Mouse (Mus musculus) stomach, embryonic 15.5 days (tissue): ENCODE results near the gene Asic4. TPM values are rescaled to one million over a fixed set of nuclear protein-coding genes. Genes with fewer than 3 reads are reported as not detected.

Experiments used
- ATAC-seq: fragments of 200-750 bp; cut with Nextera tagmentation; 2 replicates; pipeline ENCODE4 v1.8.0; 2017; ENCODE audit warnings: low read depth, moderate number of reproducible peaks, moderate TSS enrichment; ENCODE audit not compliant: insufficient read depth, low FRiP score
- H3K27ac ChIP-seq: fragments of 300-500 bp; sonication (generic); 2 replicates; pipeline ENCODE4 v1.5.1; 2015; ENCODE audit warnings: mild to moderate bottlenecking, inconsistent platforms
- H3K27me3 ChIP-seq: fragments of 300-500 bp; sonication (generic); replicated peaks from 2 replicates; pipeline ENCODE4 v1.6.1; 2015; ENCODE audit warnings: inconsistent platforms
- H3K36me3 ChIP-seq: fragments of 300-500 bp; sonication (generic); 2 replicates; pipeline ENCODE4 v1.6.1; 2015; ENCODE audit warnings: inconsistent platforms
- H3K4me1 ChIP-seq: fragments of 300-500 bp; sonication (generic); 2 replicates; pipeline ENCODE4 v1.6.1; 2015; ENCODE audit warnings: inconsistent platforms
- H3K4me2 ChIP-seq: fragments of 300-500 bp; sonication (generic); 2 replicates; pipeline ENCODE4 v1.6.1; 2015; ENCODE audit warnings: mild to moderate bottlenecking, inconsistent platforms
- H3K4me3 ChIP-seq: fragments of 300-500 bp; sonication (generic); replicated peaks from 2 replicates; pipeline ENCODE4 v1.5.1; 2015; ENCODE audit warnings: inconsistent platforms
- H3K9ac ChIP-seq: fragments of 300-500 bp; sonication (generic); 2 replicates; pipeline ENCODE4 v1.6.1; 2015; ENCODE audit warnings: inconsistent platforms
- H3K9me3 ChIP-seq: fragments of 300-500 bp; sonication (generic); 2 replicates; pipeline ENCODE4 v1.6.1; 2016; ENCODE audit warnings: inconsistent platforms
- whole genome bisulfite sequencing: fragments of 180-500 bp; shearing (Covaris S2); methylation state at CpG from one replicate; pipeline ENCODE4 v1.1.7; 2015; 5-methylcytosine and 5-hydroxymethylcytosine counted together
- polyA plus RNA-seq: library from polyadenylated mRNA; unstranded; fragments of >200 nt; fragmentation: Nextera tagmentation; extraction: Ambion mirVana; gene quantifications from 2 replicates; pipeline ENCODE4 v1.2.1, GENCODE M21; 2015

Asic4 gene
- polyA plus RNA-seq, 1 experiment from 2014 or later, result 2.1 TPM

DNA sequence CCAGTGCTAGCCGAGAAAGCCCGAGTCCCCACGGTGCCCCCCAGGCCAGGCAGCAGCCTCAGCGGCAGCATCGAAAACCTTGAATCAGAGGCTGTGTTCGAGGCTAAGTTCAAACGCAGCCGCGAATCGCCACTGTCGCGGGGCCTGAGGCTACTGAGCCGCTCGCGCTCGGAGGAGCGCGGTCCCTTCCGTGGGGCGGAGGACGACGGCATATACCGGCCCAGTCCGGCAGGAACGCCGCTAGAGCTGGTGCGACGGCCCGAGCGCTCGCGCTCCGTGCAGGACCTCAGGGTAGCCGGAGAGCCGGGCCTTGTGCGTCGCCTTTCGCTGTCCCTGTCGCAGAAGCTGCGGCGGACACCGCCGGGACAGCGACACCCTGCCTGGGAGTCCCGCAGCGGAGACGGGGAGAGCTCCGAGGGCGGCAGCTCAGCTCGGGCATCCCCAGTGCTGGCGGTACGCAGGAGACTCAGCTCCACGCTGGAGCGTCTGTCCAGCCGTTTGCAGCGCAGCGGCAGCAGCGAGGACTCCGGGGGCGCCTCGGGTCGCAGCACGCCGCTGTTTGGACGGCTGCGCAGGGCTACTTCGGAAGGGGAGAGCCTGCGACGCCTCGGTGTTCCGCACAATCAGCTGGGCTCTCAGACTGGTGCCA, 27.3 kb upstream of the Asic4 start:
- Histone ChIP-seq H3K27ac (no peak overlapping the region), H3K9ac (no peak overlapping the region), H3K9me3 (no peaks in the 10 kb centered on the region), H3K4me1 (peaks cover 18% of the 10 kb centered on the region; the same call in 1 of the 2 replicates), H3K27me3 (peaks cover 41% of the 10 kb centered on the region), H3K4me3 (peak overlapping the region; percentile 29), H3K4me2 (peak overlapping the region; percentile 63), H3K36me3 (0 out of 2 replicates have a peak, but pooled peaks cover 3% of the 10 kb centered on the region)
- 6% methylated on average over 71 of the region's 71 CpGs for WGBS
- no peak for ATAC-seq

DNA sequence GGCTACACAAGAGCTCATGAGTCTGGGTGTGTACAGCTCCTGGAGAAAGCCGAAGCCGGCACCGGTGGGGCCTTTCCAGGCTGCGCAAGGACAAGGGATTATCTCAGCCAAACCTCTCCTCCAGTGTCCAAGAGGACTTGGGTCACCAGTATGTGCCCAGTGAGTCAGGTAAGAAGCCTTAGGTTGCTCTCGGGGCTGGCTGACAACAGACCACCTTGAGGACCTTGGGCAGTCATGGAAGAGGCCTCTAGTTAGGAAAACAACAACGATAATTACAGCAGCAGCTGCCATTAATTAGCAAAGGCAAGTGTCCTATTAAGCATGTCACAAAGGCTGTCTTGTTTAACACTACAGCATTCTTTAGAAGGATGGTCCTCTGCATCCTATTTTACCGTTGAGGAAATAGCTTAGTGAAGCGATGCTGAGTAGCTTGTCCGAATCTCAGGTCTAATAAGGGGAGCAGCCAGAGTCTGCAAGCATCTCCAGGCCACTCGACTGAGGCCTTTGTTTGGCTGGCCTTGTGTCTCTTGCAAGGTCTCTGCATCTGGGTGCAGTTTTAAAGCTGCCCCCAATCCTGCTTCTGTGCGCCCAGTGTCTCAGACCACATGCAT, 26.4 kb upstream of the Asic4 start:
- no peak for ATAC-seq
- Histone ChIP-seq H3K27me3 (peaks cover 41% of the 10 kb centered on the region), H3K27ac (no peak overlapping the region), H3K4me2 (no peak overlapping the region), H3K9me3 (no peaks in the 10 kb centered on the region), H3K4me3 (no peak overlapping the region), H3K9ac (no peak overlapping the region), H3K36me3 (0 out of 2 replicates have a peak, but pooled peaks cover 3% of the 10 kb centered on the region), H3K4me1 (peaks cover 18% of the 10 kb centered on the region; the same call in 1 of the 2 replicates)
- WGBS, result 79% methylated on average over 11 of the region's 11 CpGs

DNA sequence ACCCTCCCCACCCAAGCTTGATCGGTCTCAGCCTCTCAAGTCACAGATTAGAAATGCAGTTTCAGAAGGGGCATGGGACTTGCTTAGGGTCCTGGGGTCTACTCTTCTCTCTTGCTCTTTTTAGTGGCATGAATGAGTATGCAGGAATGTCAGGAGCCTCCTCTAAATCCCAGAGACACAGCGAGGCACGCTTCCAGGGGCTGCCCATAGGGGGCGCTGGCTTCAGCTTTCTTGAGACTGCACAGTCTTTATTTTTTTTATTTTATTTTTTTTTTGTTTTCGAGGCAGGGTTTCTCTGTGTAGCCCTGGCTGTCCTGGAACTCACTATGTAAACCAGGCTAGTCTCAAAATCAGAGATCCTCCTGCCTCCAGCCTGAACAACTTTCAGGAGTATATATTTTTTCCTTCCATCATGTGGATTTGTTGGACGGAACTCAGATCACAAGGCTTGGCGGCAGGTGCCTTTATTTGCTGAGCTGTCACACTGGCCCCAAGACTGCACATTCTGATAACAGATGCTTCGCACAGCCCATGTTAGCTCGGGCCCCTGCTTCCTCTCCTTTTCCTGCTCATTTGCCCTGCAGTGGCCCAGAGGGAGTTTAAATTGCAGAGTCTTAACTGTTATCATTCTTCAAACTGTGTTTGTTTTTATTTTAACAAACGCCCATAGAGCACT, 24.3 kb upstream of the Asic4 start:
- no peak overlapping the region for H3K27ac ChIP-seq
- H3K9me3 ChIP-seq, result no peaks in the 10 kb centered on the region
- no peak for ATAC-seq
- peaks cover 36% of the 10 kb centered on the region for H3K27me3 ChIP-seq
- H3K4me3 ChIP-seq, result no peak overlapping the region
- peaks cover 18% of the 10 kb centered on the region; the same call in 1 of the 2 replicates for H3K4me1 ChIP-seq
- H3K9ac ChIP-seq, result no peak overlapping the region
- WGBS, result 31% methylated on average over 10 of the region's 10 CpGs
- H3K4me2 ChIP-seq, result no peak overlapping the region
- 0 out of 2 replicates have a peak, but pooled peaks cover 1% of the 10 kb centered on the region for H3K36me3 ChIP-seq

DNA sequence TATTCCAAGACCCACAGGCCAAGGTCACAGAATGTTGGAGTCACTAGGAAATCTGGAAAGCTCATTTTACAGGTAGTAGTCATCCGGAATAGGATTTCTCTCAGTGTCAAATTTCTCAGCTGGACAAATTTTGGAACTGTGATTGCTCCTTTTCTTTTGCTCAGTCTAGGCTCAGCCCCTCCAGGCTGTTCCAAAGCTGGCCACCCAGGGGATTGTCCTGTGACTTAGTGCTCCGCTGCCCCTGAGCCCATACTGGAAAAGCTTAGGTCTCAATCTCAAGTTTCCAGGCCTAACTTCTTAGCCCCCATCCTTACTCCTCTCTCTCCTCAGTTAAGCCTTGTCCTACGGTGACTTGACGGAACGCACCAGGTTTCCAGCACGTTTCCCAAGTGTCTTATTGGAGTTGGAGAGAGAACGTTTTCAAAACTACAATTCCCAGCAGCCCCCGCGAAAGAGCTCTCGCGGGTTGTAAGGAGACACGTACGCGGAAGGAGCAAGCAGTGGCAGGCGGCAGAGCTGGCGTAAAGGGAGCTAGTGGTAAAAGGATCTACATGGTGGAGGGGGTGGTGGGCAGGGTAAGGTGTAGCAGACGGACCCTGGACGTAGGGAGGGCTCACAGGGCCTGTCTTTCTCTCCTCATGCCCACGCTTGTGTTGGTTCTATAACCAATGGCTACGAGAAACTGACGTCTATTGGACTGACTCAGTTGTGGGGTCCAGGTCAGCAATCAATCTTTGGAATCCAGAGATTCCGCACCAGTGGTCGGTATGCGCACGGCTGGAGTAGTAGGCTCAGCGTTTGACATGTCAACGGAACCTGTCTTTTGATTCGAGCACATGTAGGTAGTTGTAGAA, 14.5 kb upstream of the Asic4 start, which contains the start of gene Gmppa:
Gene Gmppa (plus strand): TSS at position 456 of the 854 bp plus-strand sequence.
- peak; percentile 74 for ATAC-seq
- Histone ChIP-seq H3K9me3 (no peaks in the 10 kb centered on the region), H3K4me2 (peak within 1 kb of the TSS; percentile 70), H3K9ac (peak within 1 kb of the TSS; percentile 73), H3K27ac (peak within 1 kb of the TSS; percentile 64; the same call in 1 of the 2 replicates), H3K4me3 (peak within 1 kb of the TSS; percentile 68), H3K27me3 (no peaks in the 10 kb centered on the region), H3K4me1 (peaks cover 15% of the 10 kb centered on the region), H3K36me3 (peaks cover 11% of the 10 kb centered on the region; the same call in 1 of the 2 replicates)
- 6% methylated on average over 28 of the region's 28 CpGs for WGBS

DNA sequence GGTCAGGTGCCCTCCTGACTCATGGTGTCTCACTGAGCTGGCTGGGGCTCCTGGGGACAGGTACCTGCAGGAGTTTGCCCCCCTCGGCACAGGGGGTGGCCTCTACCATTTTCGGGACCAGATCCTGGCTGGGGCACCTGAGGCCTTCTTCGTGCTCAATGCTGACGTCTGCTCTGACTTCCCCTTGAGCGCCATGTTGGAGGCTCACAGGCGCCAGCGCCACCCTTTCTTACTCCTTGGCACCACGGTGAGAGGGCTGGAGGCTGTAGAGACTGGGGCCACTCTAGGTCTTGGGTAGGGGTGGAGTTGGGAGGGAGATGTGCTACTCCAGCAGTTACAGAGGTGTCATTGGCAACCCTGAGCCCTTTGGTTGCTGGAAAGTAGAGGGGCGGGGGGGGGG, 11.5 kb upstream of the Asic4 start:
- Histone ChIP-seq H3K4me3 (no peak overlapping the region), H3K4me1 (peaks cover 15% of the 10 kb centered on the region), H3K4me2 (no peak overlapping the region), H3K9me3 (no peaks in the 10 kb centered on the region), H3K27ac (no peak overlapping the region), H3K36me3 (peaks cover 11% of the 10 kb centered on the region), H3K27me3 (no peaks in the 10 kb centered on the region), H3K9ac (no peak overlapping the region)
- no peak for ATAC-seq
- 76% methylated on average over 8 of the region's 9 CpGs for WGBS

DNA sequence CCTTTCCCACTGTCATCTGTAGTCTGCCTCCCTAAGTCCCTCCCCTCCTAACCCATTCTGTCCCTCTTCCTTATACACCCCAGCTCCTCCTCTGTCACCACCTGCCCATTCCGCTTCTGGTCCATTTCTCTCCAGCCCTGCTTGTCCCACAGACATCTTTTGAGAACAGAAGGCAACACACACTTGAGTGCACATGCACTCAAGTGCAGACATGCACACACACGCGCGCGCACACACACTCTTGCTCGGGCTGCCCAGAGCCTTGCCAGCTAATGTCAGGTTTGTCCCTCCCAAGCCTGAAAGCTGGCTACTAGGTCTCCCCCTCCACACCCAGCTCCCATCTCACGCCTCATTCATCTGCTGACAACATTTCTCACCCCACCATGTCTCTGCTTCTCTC, 9.6 kb upstream of the Asic4 start:
- H3K9me3 ChIP-seq, result no peaks in the 10 kb centered on the region
- ATAC-seq, result no peak
- no peak overlapping the region for H3K4me3 ChIP-seq
- H3K9ac ChIP-seq, result no peak overlapping the region
- peaks cover 22% of the 10 kb centered on the region for H3K4me1 ChIP-seq
- no peak overlapping the region for H3K27ac ChIP-seq
- H3K36me3 ChIP-seq, result peaks cover 11% of the 10 kb centered on the region
- no peak overlapping the region for H3K4me2 ChIP-seq
- whole genome bisulfite sequencing, result 97% methylated on average over 7 of the region's 7 CpGs
- H3K27me3 ChIP-seq, result 0 out of 2 replicates have a peak, but pooled peaks cover 6% of the 10 kb centered on the region

DNA sequence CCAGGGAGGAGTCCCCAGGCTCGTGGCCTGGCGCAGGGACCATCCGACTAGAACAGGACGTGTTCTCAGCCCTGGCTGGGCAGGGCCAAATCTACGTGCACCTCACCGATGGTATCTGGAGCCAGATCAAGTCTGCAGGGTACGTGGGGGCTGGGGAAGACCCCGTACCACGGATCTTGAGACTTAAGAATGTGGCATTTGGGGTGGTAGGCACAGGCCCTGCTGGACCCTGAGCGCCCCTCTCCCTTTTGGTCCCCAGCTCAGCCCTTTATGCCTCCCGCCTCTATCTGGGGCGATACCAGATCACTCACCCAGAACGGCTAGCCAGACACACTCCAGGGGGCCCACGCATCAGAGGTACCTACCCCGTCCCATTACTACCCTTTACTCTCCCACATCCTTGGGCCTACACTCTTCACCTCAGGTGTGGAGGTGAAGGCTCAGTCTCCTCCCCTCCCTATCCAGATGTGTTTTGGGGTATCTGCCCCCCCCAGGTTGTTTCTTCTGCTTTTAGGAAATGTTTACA, 8.7 kb upstream of the Asic4 start:
- no peak for ATAC-seq
- Histone ChIP-seq H3K4me3 (no peak overlapping the region), H3K4me1 (peaks cover 27% of the 10 kb centered on the region), H3K27me3 (0 out of 2 replicates have a peak, but pooled peaks cover 7% of the 10 kb centered on the region), H3K4me2 (no peak overlapping the region), H3K9ac (no peak overlapping the region), H3K9me3 (no peaks in the 10 kb centered on the region), H3K27ac (no peak overlapping the region), H3K36me3 (peaks cover 11% of the 10 kb centered on the region)
- WGBS, result 89% methylated on average over 15 of the region's 15 CpGs

DNA sequence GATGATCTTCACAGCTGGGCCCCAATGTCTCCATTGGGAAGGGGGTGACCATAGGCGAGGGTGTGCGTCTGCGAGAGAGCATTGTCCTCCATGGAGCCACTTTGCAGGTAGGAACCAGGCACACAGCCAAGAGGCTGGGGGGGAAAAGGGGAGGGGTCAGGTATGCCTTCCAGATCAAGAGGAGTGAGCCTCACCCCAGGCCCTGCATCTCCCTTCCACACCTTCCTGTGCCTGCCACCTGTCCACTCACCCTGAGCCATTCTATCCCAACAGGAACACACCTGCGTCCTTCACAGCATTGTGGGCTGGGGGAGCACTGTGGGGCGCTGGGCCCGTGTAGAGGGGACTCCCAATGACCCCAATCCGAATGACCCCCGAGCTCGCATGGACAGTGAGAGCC, 8.1 kb upstream of the Asic4 start:
- ATAC-seq, result no peak
- WGBS, result 85% methylated on average over 9 of the region's 9 CpGs
- Histone ChIP-seq H3K36me3 (peaks cover 11% of the 10 kb centered on the region), H3K27me3 (peaks cover 12% of the 10 kb centered on the region), H3K4me2 (no peak overlapping the region), H3K9ac (no peak overlapping the region), H3K4me1 (peaks cover 27% of the 10 kb centered on the region), H3K9me3 (no peaks in the 10 kb centered on the region), H3K4me3 (no peak overlapping the region), H3K27ac (no peak overlapping the region)

DNA sequence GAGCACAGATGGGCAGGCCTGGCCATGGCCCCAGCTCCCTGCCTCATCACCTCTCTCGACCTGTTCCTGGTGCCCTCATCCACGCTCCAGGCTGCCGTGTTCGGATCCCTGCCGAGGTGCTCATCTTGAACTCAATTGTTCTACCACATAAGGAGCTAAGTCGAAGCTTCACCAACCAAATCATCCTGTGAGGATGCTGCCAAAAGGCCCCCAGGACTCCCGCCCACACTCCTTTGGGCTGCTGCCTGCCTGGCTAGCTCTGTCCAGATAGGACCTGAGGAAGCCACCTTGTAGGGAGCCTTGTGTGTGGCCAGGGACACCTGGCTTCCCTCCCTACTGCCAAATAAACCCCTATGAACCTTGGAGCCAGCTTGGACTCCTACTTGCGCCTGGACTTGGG, 7.4 kb upstream of the Asic4 start:
- no peaks in the 10 kb centered on the region for H3K9me3 ChIP-seq
- H3K4me1 ChIP-seq, result peaks cover 32% of the 10 kb centered on the region
- ATAC-seq, result no peak
- H3K27me3 ChIP-seq, result peaks cover 18% of the 10 kb centered on the region
- no peak overlapping the region for H3K4me2 ChIP-seq
- no peak overlapping the region for H3K4me3 ChIP-seq
- H3K9ac ChIP-seq, result no peak overlapping the region
- peaks cover 10% of the 10 kb centered on the region for H3K36me3 ChIP-seq
- WGBS, result 60% methylated on average over 8 of the region's 8 CpGs
- H3K27ac ChIP-seq, result no peak overlapping the region

DNA sequence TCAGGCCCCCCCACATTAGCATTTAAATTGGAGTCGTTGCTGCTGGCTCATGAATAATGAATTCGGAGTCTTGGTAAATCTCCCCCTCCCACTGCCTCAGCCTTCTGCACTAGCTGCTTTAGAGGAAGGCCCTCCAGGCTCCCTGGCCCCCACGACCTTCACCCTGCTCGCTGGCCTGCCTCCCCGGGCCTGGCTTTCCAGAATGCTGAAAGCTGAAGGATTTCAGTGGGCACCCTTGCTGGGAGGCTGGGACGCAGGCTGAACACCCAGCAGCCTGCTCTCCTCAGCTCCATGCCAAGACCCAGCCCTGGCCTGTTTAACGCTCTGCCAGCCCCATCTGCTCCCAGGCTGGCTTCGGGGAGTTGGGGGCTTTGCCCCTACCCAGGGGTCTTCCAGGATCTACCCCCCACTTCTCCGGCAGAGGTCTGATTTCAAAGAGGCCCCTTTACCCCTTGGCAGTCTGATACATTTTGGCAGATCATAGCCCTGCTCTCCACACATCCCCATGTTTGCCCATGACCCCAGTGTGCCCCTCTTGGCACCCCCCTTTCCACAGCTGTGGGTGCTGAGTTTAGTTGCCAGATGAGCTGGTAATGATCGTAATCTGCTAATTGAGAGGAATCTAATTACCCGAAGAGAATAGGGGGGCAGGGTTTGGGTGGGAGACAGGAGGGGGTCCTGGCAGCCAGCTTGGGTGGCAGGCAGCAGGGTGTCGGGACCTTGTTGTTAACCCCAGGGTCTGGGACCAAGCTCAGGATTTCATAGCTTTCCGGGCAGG, 6.8 kb upstream of the Asic4 start:
- no peak overlapping the region for H3K27ac ChIP-seq
- ATAC-seq, result no peak
- H3K4me3 ChIP-seq, result no peak overlapping the region
- WGBS, result 45% methylated on average over 13 of the region's 13 CpGs
- H3K9me3 ChIP-seq, result no peaks in the 10 kb centered on the region
- peaks cover 23% of the 10 kb centered on the region for H3K27me3 ChIP-seq
- H3K4me2 ChIP-seq, result no peak overlapping the region
- peaks cover 6% of the 10 kb centered on the region for H3K36me3 ChIP-seq
- no peak overlapping the region for H3K9ac ChIP-seq
- H3K4me1 ChIP-seq, result peaks cover 37% of the 10 kb centered on the region

DNA sequence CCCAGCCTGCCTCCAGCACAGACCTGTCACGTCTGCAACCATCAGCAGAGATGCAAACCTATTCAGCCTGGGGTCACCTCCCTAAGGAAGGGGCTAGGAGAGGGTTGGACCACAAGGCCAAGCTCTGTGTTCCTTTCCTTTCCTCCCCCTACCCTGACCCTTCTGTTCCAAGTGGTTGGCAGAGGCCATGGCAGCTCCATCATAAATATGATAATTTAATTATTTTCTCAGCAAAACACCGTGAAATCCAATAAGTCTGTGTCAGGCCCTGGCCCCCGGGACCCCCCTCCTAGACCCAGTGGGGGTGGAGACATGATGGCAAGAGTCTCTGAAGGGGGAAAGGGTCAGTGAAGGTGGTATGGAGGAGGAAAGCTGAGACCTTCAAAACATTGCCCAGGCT, 6.0 kb upstream of the Asic4 start:
- no peak for ATAC-seq
- H3K4me3 ChIP-seq, result no peak overlapping the region
- no peak overlapping the region for H3K27ac ChIP-seq
- peaks cover 30% of the 10 kb centered on the region for H3K27me3 ChIP-seq
- 53% methylated on average over 3 of the region's 3 CpGs for WGBS
- peaks cover 40% of the 10 kb centered on the region for H3K4me1 ChIP-seq
- H3K36me3 ChIP-seq, result peaks cover 6% of the 10 kb centered on the region
- no peak overlapping the region for H3K4me2 ChIP-seq
- H3K9me3 ChIP-seq, result no peaks in the 10 kb centered on the region
- H3K9ac ChIP-seq, result no peak overlapping the region
